Mouse (Mus musculus) bone marrow, adult 2 months (tissue): Measurements from ENCODE around the gene Ucp1. TPM values are rescaled to one million over a fixed set of nuclear protein-coding genes. Genes with fewer than 3 reads are reported as not detected.

Experiments used
- H3K27ac ChIP-seq: fragments of 200-500 bp; 2 replicates; pipeline ENCODE4 v1.5.1; 2012; ENCODE audit warnings: low read depth, mild to moderate bottlenecking, control low read depth, inconsistent platforms, low read length; ENCODE audit not compliant: control insufficient read depth, poor library complexity, insufficient read depth
- H3K4me1 ChIP-seq: fragments of 200-500 bp; 2 replicates; pipeline ENCODE4 v1.6.1; 2011; ENCODE audit warnings: low read length; ENCODE audit not compliant: control insufficient read depth, insufficient read depth
- H3K4me3 ChIP-seq: fragments of 200-500 bp; replicated peaks from 2 replicates; pipeline ENCODE3; 2011; ENCODE audit warnings: mild to moderate bottlenecking, low read depth, low read length, control low read depth; ENCODE audit not compliant: control insufficient read depth
- CTCF ChIP-seq: fragments of 200-500 bp; IDR thresholded peaks from 2 replicates; pipeline ENCODE4 v1.5.1; 2011; ENCODE audit warnings: low read length, control low read depth; ENCODE audit not compliant: control insufficient read depth, insufficient read depth
- POLR2A ChIP-seq: fragments of 200-500 bp; IDR thresholded peaks from 2 replicates; pipeline ENCODE4 v1.6.1; 2011; ENCODE audit warnings: low read depth, mild to moderate bottlenecking, control low read depth, low read length, borderline replicate concordance; ENCODE audit not compliant: control insufficient read depth
- WGBS: fragments of 180-500 bp; shearing (Covaris S2); methylation state at CpG from one replicate; pipeline ENCODE4 v1.1.7; 2018; 5-methylcytosine and 5-hydroxymethylcytosine counted together
- polyA plus RNA-seq: library from polyadenylated mRNA; stranded (reverse); fragments of >200 nt; gene quantifications from 2 replicates; pipeline ENCODE4 v1.2.4, GENCODE M21; 2011; ENCODE audit warnings: low replicate concordance; ENCODE audit not compliant: missing spikeins, insufficient read depth, insufficient read length

Gene Ucp1
- polyA plus RNA-seq, 1 experiment = not detected

DNA sequence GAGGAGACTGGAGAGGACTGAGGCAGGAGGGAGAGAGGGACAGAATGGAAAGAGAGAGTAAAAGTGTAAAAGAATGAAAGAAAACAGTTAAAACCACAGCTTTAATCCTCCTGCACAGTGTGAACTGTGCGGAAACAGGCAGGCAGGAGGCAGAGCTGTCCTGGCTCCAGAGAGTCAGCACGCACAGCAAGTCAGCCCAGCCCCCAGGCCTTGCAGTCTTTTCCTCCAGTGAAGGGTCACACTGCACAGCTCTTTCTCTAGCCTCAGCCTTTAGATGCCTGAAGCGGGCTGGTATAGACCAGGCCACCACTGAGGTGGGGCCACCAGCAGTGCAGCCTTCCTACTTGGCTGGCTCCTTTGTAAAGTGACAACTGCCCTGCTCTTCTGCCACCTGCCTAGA is 30.4 kb downstream of the Ucp1 start:
- WGBS = 91% methylated on average over 3 of the region's 3 CpGs
- Histone ChIP-seq H3K27ac (no peak overlapping the region), H3K4me3 (no peak overlapping the region), H3K4me1 (no peaks in the 10 kb centered on the region)
- no peak for TF ChIP-seq CTCF
- no peak for TF ChIP-seq POLR2A

GRCm38 (mm10) chr8:83322374-83322773 is 32.2 kb downstream of the Ucp1 start:
- 90% methylated on average over 6 of the region's 6 CpGs for WGBS

DNA sequence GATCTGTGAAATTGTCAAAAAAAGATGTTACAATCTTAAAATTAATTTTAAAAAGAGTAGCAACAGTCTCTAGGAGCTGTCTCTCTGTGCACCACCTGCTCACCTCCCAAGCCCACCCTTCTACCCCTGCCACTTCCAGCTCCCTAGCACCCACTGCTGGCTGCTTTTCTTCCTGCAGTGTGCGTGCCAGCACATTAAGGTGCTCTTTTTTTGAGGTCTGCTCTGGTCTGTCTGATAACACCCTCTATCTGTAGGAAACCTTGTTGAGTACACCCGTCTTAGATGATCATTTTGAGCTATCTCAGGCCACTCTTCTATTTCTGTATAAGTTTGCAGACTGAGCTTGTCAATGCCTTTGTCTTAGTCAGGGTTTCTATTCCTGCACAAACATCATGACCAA is 32.9 kb downstream of the Ucp1 start:
- Histone ChIP-seq H3K4me3 (no peak overlapping the region), H3K4me1 (no peaks in the 10 kb centered on the region), H3K27ac (no peak overlapping the region)
- WGBS = 79% methylated on average over 2 of the region's 2 CpGs
- TF ChIP-seq POLR2A (no peak), CTCF (peak; percentile 23; the same call in 1 of the 2 replicates)

More at GRCm38 (mm10) chr8:83322374-83322773, 32.2 kb downstream of the Ucp1 start:
- no peak overlapping the region for H3K27ac ChIP-seq
- no peak overlapping the region for H3K4me3 ChIP-seq
- H3K4me1 ChIP-seq = no peaks in the 10 kb centered on the region
- TF ChIP-seq CTCF (no peak), POLR2A (no peak)

GRCm38 (mm10) chr8:83327889-83328288 is 37.7 kb downstream of the Ucp1 start:
- WGBS = 88% methylated on average over 5 of the region's 5 CpGs
- no peak overlapping the region for H3K4me3 ChIP-seq
- TF ChIP-seq POLR2A (no peak), CTCF (no peak)
- H3K27ac ChIP-seq = no peak overlapping the region
- H3K4me1 ChIP-seq = no peaks in the 10 kb centered on the region; the same call in 1 of the 2 replicates

DNA sequence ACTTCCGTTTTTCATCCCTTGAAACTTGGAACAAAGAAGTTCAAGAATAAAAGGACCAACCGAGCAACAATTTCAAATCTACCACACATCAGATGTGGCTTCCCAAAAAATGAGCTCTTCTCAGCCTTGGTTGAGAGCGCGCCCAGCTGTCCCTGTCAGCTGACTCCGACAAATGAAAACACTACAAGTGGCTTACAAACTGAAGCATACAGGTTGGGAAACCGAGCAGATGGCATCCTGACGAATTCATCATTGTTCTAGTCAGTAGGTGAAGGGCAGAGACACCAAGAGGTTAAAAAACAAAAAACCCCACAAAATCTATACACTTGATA is 41.4 kb downstream of the Ucp1 start:
- TF ChIP-seq CTCF (no peak), POLR2A (no peak)
- WGBS = 8% methylated on average over 7 of the region's 7 CpGs
- H3K27ac ChIP-seq = no peak overlapping the region
- H3K4me3 ChIP-seq = peak overlapping the region; percentile 98
- H3K4me1 ChIP-seq = no peaks in the 10 kb centered on the region; the same call in 1 of the 2 replicates

DNA sequence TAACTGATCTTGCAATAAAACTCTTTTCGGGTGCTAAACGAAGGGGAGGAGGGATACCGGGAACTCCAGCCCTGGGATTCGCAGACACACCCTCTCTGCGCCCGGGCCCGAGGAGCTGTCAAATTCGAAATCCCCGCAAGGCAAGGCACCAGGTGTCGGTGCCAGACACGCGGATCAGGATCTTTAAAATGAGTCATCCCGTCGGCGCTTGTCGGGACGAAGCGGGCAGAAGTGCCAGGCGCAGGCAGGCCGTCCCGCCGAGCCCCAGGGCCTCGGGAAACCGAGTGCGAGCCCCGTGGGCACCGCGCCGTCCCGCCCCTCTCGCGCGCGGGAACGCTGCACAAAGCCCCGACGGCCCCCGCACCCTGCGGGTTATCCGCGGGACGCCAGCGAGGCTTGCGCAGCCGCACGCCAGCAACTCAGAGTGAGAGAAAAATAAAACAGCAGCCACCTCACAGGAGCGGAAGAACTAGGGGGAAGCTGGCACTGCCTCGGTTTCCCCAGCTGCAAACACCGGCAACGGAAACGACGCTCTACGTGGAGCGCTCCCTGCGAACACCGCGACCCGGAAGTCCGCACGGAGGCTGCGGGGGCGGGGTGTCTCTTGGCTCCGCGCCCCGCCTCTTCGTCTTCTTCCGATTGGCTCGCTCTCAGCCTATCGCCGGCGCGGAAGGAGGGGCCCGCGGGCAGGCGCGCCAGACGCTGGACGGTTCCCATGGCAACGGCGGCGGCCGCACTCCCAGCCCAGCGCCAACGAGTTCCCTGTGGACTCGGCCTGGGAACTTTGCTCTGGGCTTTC is 41.9 kb downstream of the Ucp1 start, which contains the start of gene Elmod2:
Gene Elmod2, minus strand, starts transcription at position 588 of the 799 bp plus-strand sequence.
- Histone ChIP-seq H3K4me1 (no peaks in the 10 kb centered on the region; the same call in 1 of the 2 replicates), H3K4me3 (peak within 1 kb of the TSS; percentile 98), H3K27ac (peak within 1 kb of the TSS; percentile 67)
- TF ChIP-seq CTCF (no peak), POLR2A (peak; percentile 93)
- under 1% methylated on average over 85 of the region's 85 CpGs for WGBS

DNA sequence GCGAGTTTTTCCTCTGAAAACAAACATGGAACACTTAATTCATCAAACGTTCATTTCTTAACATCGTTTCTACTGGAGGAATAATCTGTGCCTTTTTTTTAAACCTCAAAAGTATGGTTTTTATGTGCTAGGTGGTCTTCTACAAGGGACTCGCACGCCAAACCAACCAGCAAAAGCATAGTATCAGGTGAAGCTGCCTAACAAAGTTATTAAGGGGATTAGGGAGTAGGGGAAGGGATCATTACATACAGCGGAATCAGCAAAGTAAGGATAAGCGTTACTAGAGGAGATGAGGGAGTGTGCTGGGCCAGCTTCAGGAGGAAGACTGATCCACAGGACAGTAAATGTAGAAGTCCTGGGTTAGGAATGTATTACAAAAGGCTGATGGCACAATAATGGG is 42.7 kb downstream of the Ucp1 start:
- WGBS = 26% methylated on average over 7 of the region's 7 CpGs
- TF ChIP-seq POLR2A = no peak
- TF ChIP-seq CTCF = no peak
- Histone ChIP-seq H3K27ac (no peak overlapping the region), H3K4me1 (no peaks in the 10 kb centered on the region; the same call in 1 of the 2 replicates), H3K4me3 (peak overlapping the region; percentile 73)

DNA sequence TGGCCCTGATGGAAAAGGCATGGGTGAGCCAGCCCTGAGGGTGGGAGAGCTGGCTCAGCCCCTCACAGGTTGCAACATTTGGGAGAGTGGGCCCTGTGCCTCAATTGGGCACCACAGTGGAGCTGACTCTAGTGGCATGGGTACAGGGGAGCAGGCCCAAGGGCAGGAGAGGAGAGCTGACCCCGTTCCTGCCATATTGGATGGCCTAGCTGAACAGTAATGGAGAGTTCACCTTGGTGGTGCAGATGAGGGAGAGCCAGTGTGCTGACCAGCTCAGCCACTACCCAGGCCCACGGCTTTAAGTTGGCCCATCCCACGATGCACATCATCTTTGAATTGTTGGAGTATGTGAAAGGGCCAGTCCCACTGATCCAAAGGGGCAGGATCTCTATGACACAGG is 51.9 kb downstream of the Ucp1 start:
- 80% methylated on average over 3 of the region's 3 CpGs for WGBS
- H3K4me1 ChIP-seq = no peaks in the 10 kb centered on the region
- TF ChIP-seq POLR2A = no peak
- no peak for TF ChIP-seq CTCF
- H3K4me3 ChIP-seq = no peak overlapping the region
- H3K27ac ChIP-seq = no peak overlapping the region

DNA sequence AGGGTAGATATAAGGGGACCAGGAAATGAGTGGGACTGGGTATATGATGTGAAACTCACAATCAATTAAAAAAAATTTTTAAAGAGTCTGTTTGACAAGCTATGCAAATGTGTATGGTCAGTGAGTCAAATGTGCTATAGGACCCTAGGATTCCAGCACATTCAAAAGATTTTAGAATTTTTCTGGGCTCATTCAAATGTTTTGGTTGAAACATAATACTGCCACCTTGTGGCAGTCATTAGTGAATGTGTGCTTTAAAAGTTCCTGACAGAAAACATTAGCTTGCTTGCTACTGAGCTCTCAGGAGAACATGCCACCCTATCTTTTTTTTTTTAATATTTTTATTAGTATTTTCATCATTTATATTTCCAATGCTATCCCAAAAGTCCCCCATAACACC is 52.5 kb downstream of the Ucp1 start:
- Histone ChIP-seq H3K4me3 (no peak overlapping the region), H3K4me1 (no peaks in the 10 kb centered on the region), H3K27ac (no peak overlapping the region)
- TF ChIP-seq CTCF (no peak), POLR2A (no peak)

Other genes with a start within 250 kb of the Ucp1 start
- gene Tbc1d9, start 125.0 kb upstream of the Ucp1 start, polyA plus RNA-seq = 2.2 and 3.6 TPM in 2 replicates
- not detected in 2 replicates for gene Gm10645, start 124.2 kb upstream of the Ucp1 start, polyA plus RNA-seq
- 2.9 and 4.3 TPM in 2 replicates for gene Elmod2, start 42.1 kb downstream of the Ucp1 start, polyA plus RNA-seq
- gene Mgat4d, start 58.1 kb downstream of the Ucp1 start, polyA plus RNA-seq = not detected in 2 replicates
- 1.1 and 2.6 TPM in 2 replicates for gene Clgn, start 99.5 kb downstream of the Ucp1 start, polyA plus RNA-seq
- gene Scoc, start 168.0 kb downstream of the Ucp1 start, polyA plus RNA-seq = 34.0 and 51.9 TPM in 2 replicates
- gene Olfr370, start 245.4 kb downstream of the Ucp1 start, polyA plus RNA-seq = not detected in 2 replicates